Mouse (Mus musculus): Measurements from ENCODE around the gene Mapkap1.

DNA sequence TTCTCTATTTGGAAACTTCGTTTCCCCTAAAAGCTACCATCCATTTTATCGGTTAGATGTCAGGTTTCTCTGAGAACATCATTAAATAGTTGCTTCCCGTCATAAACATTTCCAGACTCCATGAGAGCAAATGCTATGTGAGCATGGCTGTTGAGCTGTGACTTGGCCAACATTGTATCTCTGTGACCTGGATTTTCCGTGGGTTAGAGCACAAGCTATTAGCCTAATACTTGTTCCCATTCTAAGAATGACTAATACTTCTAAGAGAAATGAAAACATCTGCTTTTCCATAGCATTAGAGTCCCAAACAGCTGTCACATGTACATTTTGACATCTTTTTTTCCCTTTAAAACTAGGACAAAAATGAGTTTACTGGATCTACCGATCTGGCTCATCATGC is 142.4 kb downstream of the Mapkap1 start:
- TF ChIP-seq CTCF (IDR thresholded peaks at IDR 0.05; ENCODE audit: low read depth) (no peak), EP300 (IDR thresholded peaks at IDR 0.05; ENCODE audit: low read depth) (no peak)

All from liver, embryonic 14.5 days (tissue).